Mouse (Mus musculus): ENCODE data around the gene Cnnm1.

The Cnnm1 gene

GRCm38 (mm10) chr19:43453025-43453424, 12.8 kb downstream of the Cnnm1 start:
- no peak for TF ChIP-seq GATA4 (IDR thresholded peaks at IDR 0.05; ENCODE audit: insufficient replicate concordance, low read length)

GRCm38 (mm10) chr19:43459948-43460347, 19.7 kb downstream of the Cnnm1 start:
- no peak for TF ChIP-seq GATA4 (IDR thresholded peaks at IDR 0.05; ENCODE audit: insufficient replicate concordance, low read length)

GRCm38 (mm10) chr19:43460481-43460880, 20.2 kb downstream of the Cnnm1 start:
- TF ChIP-seq GATA4 (IDR thresholded peaks at IDR 0.05; ENCODE audit: insufficient replicate concordance, low read length), result no peak

- TF ChIP-seq GATA4 (IDR thresholded peaks at IDR 0.05; ENCODE audit: insufficient replicate concordance, low read length), result no peak
These were observed 21.9 kb downstream of the Cnnm1 start for GRCm38 (mm10) chr19:43462141-43462540.

- no peak for TF ChIP-seq GATA4 (IDR thresholded peaks at IDR 0.05; ENCODE audit: insufficient replicate concordance, low read length)
These were observed 23.5 kb downstream of the Cnnm1 start for GRCm38 (mm10) chr19:43463546-43464293.

- TF ChIP-seq GATA4 (IDR thresholded peaks at IDR 0.05; ENCODE audit: insufficient replicate concordance, low read length), result peak; percentile 24; the same call in 1 of the 2 replicates
These were observed 24.1 kb downstream of the Cnnm1 start for GRCm38 (mm10) chr19:43464294-43464687.

- no peak for TF ChIP-seq GATA4 (IDR thresholded peaks at IDR 0.05; ENCODE audit: insufficient replicate concordance, low read length)
These were observed 24.8 kb downstream of the Cnnm1 start for GRCm38 (mm10) chr19:43465076-43465475.

- no peak for TF ChIP-seq GATA4 (IDR thresholded peaks at IDR 0.05; ENCODE audit: insufficient replicate concordance, low read length)
These were observed 25.5 kb downstream of the Cnnm1 start for GRCm38 (mm10) chr19:43465601-43466255.

GRCm38 (mm10) chr19:43467927-43468685, 27.9 kb downstream of the Cnnm1 start:
- no peak for TF ChIP-seq GATA4 (IDR thresholded peaks at IDR 0.05; ENCODE audit: insufficient replicate concordance, low read length)

GRCm38 (mm10) chr19:43469333-43469732, 29.1 kb downstream of the Cnnm1 start:
- no peak for TF ChIP-seq GATA4 (IDR thresholded peaks at IDR 0.05; ENCODE audit: insufficient replicate concordance, low read length)

GRCm38 (mm10) chr19:43472331-43472730, 32.1 kb downstream of the Cnnm1 start:
- TF ChIP-seq GATA4 (IDR thresholded peaks at IDR 0.05; ENCODE audit: insufficient replicate concordance, low read length), result no peak

- no peak for TF ChIP-seq GATA4 (IDR thresholded peaks at IDR 0.05; ENCODE audit: insufficient replicate concordance, low read length)
These were observed 32.5 kb downstream of the Cnnm1 start for GRCm38 (mm10) chr19:43472781-43473180.

- TF ChIP-seq GATA4 (IDR thresholded peaks at IDR 0.05; ENCODE audit: insufficient replicate concordance, low read length), result no peak
These were observed 35.4 kb downstream of the Cnnm1 start for GRCm38 (mm10) chr19:43475642-43476041.

- no peak for TF ChIP-seq GATA4 (IDR thresholded peaks at IDR 0.05; ENCODE audit: insufficient replicate concordance, low read length)
These were observed 35.8 kb downstream of the Cnnm1 start for GRCm38 (mm10) chr19:43476063-43476462.

- no peak for TF ChIP-seq GATA4 (IDR thresholded peaks at IDR 0.05; ENCODE audit: insufficient replicate concordance, low read length)
These were observed 37.2 kb downstream of the Cnnm1 start for GRCm38 (mm10) chr19:43477436-43477835.

- no peak for TF ChIP-seq GATA4 (IDR thresholded peaks at IDR 0.05; ENCODE audit: insufficient replicate concordance, low read length)
These were observed 38.7 kb downstream of the Cnnm1 start for GRCm38 (mm10) chr19:43478891-43479290.

Measured in liver, adult (tissue).